Mouse (Mus musculus) MEL (cell line): ENCODE data around the gene Gpr142. TPM values are rescaled to one million over a fixed set of nuclear protein-coding genes. Genes with fewer than 3 reads are reported as not detected.

Experiments used
- DNase-seq: peaks from one replicate; pipeline ENCODE4 v3.0.0; 2011; ENCODE audit warnings: low read depth, low spot score
- H3K27ac ChIP-seq: 2 replicates; pipeline ENCODE4 v1.5.1; 2012; ENCODE audit warnings: low read depth, mild to moderate bottlenecking, control low read depth, low read length, moderate library complexity; ENCODE audit not compliant: control insufficient read depth
- H3K27me3 ChIP-seq, 2 experiments: fragments of 150-350 bp in 1 of 2; sonication (generic) in 1 of 2; 2 replicates each; pipeline ENCODE4 v1.6.1; 2012; ENCODE audit warnings: low read length in 2 of 2, mild to moderate bottlenecking in 2 of 2, improper control_type of control experiment in 1 of 2, moderate library complexity in 1 of 2; ENCODE audit not compliant: insufficient read depth in 2 of 2, control insufficient read depth in 1 of 2
- H3K36me3 ChIP-seq, 2 experiments: 2 replicates each; pipeline ENCODE4 v1.6.1; 2012 to 2014; ENCODE audit warnings: low read length in 2 of 2, improper control_type of control experiment in 1 of 2, inconsistent platforms in 1 of 2, mild to moderate bottlenecking in 1 of 2; ENCODE audit not compliant: insufficient read depth in 2 of 2, control insufficient read depth in 1 of 2
- H3K4me1 ChIP-seq, 2 experiments: fragments of 150-350 bp in 1 of 2; sonication (generic) in 1 of 2; 2 replicates each; pipeline ENCODE4 v1.6.1; 2012; ENCODE audit warnings: low read length in 2 of 2, improper control_type of control experiment in 1 of 2, mild to moderate bottlenecking in 1 of 2; ENCODE audit not compliant: insufficient read depth in 2 of 2, control insufficient read depth in 1 of 2
- H3K4me3 ChIP-seq, 2 experiments: fragments of 150-350 bp in 1 of 2; sonication (generic) in 1 of 2; 2 replicates each; pipeline ENCODE4 v1.5.1; 2012; ENCODE audit warnings: low read depth in 2 of 2, low read length in 2 of 2, mild to moderate bottlenecking in 2 of 2, moderate library complexity in 2 of 2, control low read depth in 1 of 2, improper control_type of control experiment in 1 of 2; ENCODE audit not compliant: control insufficient read depth in 1 of 2, insufficient read depth in 1 of 2
- H3K79me2 ChIP-seq: 2 replicates; pipeline ENCODE4 v1.6.1; 2012; ENCODE audit warnings: mild to moderate bottlenecking, low read length, moderate library complexity; ENCODE audit not compliant: control insufficient read depth, poor library complexity, insufficient read depth
- H3K9ac ChIP-seq: 2 replicates; pipeline ENCODE4 v1.6.1; 2012; ENCODE audit warnings: low read depth, mild to moderate bottlenecking, control low read depth, low read length, moderate library complexity; ENCODE audit not compliant: control insufficient read depth, poor library complexity, severe bottlenecking
- H3K9me3 ChIP-seq: fragments of 150-350 bp; sonication (generic); replicated peaks from 2 replicates; pipeline ENCODE4 v1.6.1; 2012; ENCODE audit warnings: mild to moderate bottlenecking, low read length, improper control_type of control experiment, moderate library complexity; ENCODE audit not compliant: insufficient read depth
- CHD1 ChIP-seq: IDR thresholded peaks from 2 replicates; pipeline ENCODE4 v1.6.1; 2012; ENCODE audit warnings: low read depth, mild to moderate bottlenecking, inconsistent platforms, low read length, improper control_type of control experiment
- CTCF ChIP-seq, 3 experiments: IDR thresholded peaks in 2 of 3; conservative IDR thresholded peaks in 1 of 3; 2 replicates each; pipeline ENCODE4 v1.5.1; 2011 to 2012; ENCODE audit warnings: low read length in 3 of 3, low read depth in 2 of 3, mild to moderate bottlenecking in 2 of 3, improper control_type of control experiment in 1 of 3, inconsistent platforms in 1 of 3, mixed read lengths in 1 of 3, moderate library complexity in 1 of 3; ENCODE audit not compliant: control insufficient read depth in 1 of 3, insufficient read depth in 1 of 3, poor library complexity in 1 of 3, severe bottlenecking in 1 of 3
- ELF1 ChIP-seq: IDR thresholded peaks from 2 replicates; pipeline ENCODE4 v1.6.1; 2014; ENCODE audit warnings: low read depth, mild to moderate bottlenecking, inconsistent platforms, low read length, improper control_type of control experiment, moderate library complexity
- EP300 ChIP-seq, 2 experiments: IDR thresholded peaks; 2 replicates each; pipeline ENCODE4 v1.6.1; 2011; ENCODE audit warnings: improper control_type of control experiment in 2 of 2, low read length in 2 of 2, low read depth in 1 of 2, mild to moderate bottlenecking in 1 of 2
- ETS1 ChIP-seq: IDR thresholded peaks from 2 replicates; pipeline ENCODE4 v1.6.1; 2012; ENCODE audit warnings: low read depth, mild to moderate bottlenecking, inconsistent platforms, low read length, improper control_type of control experiment, moderate library complexity
- GABPA ChIP-seq: IDR thresholded peaks from 2 replicates; pipeline ENCODE4 v1.6.1; 2012; ENCODE audit warnings: low read depth, mild to moderate bottlenecking, inconsistent platforms, low read length, improper control_type of control experiment, moderate library complexity
- GATA1 ChIP-seq: IDR thresholded peaks from 2 replicates; pipeline ENCODE4 v1.6.1; 2011; ENCODE audit warnings: low read depth, low read length, improper control_type of control experiment
- HCFC1 ChIP-seq: IDR thresholded peaks from 2 replicates; pipeline ENCODE4 v1.6.1; 2012; ENCODE audit warnings: low read depth, mild to moderate bottlenecking, inconsistent platforms, low read length, improper control_type of control experiment, moderate library complexity
- JUND ChIP-seq: IDR thresholded peaks from 2 replicates; pipeline ENCODE4 v1.6.1; 2011; ENCODE audit warnings: low read depth, mild to moderate bottlenecking, improper control_type of control experiment, low read length
- KAT2A ChIP-seq: conservative IDR thresholded peaks from 2 replicates; pipeline ENCODE4 v1.6.1; 2012; ENCODE audit warnings: low read depth, low read length, improper control_type of control experiment, inconsistent platforms
- MAX ChIP-seq: IDR thresholded peaks from 2 replicates; pipeline ENCODE4 v1.6.1; 2011; ENCODE audit warnings: low read length, improper control_type of control experiment
- MAZ ChIP-seq: IDR thresholded peaks from 2 replicates; pipeline ENCODE4 v1.6.1; 2012; ENCODE audit warnings: low read depth, mild to moderate bottlenecking, inconsistent platforms, low read length, improper control_type of control experiment
- MEF2A ChIP-seq: IDR thresholded peaks from 2 replicates; pipeline ENCODE4 v1.6.1; 2014; ENCODE audit warnings: low read depth, mild to moderate bottlenecking, inconsistent platforms, low read length, improper control_type of control experiment; ENCODE audit not compliant: poor library complexity, insufficient replicate concordance, severe bottlenecking; ENCODE audit errors: extremely low read depth
- MYB ChIP-seq: IDR thresholded peaks from 2 replicates; pipeline ENCODE4 v1.6.1; 2011; ENCODE audit warnings: mild to moderate bottlenecking, low read depth, low read length, improper control_type of control experiment
- MYC ChIP-seq: IDR thresholded peaks from 2 replicates; pipeline ENCODE4 v1.6.1; 2011; ENCODE audit warnings: low read depth, mild to moderate bottlenecking, low read length, improper control_type of control experiment, moderate library complexity
- NRF1 ChIP-seq: IDR thresholded peaks from 2 replicates; pipeline ENCODE4 v1.6.1; 2014; ENCODE audit warnings: low read depth, mild to moderate bottlenecking, inconsistent platforms, low read length, improper control_type of control experiment, moderate library complexity; ENCODE audit not compliant: poor library complexity, insufficient read depth, severe bottlenecking
- POLR2AphosphoS2 ChIP-seq: IDR thresholded peaks from 2 replicates; pipeline ENCODE4 v1.6.1; 2011; ENCODE audit warnings: low read length, improper control_type of control experiment
- POLR2AphosphoS5 ChIP-seq: IDR thresholded peaks from 2 replicates; pipeline ENCODE4 v1.6.1; 2012; ENCODE audit warnings: low read depth, borderline replicate concordance, mild to moderate bottlenecking, inconsistent platforms, low read length, moderate library complexity, mixed read lengths
- RAD21 ChIP-seq: IDR thresholded peaks from 2 replicates; pipeline ENCODE4 v1.6.1; 2011; ENCODE audit warnings: mild to moderate bottlenecking, low read depth, low read length, improper control_type of control experiment
- RCOR1 ChIP-seq: IDR thresholded peaks from 2 replicates; pipeline ENCODE4 v1.6.1; 2012; ENCODE audit warnings: low read depth, mild to moderate bottlenecking, inconsistent platforms, low read length, improper control_type of control experiment
- SIN3A ChIP-seq: IDR thresholded peaks from 2 replicates; pipeline ENCODE4 v1.6.1; 2012; ENCODE audit warnings: low read length, improper control_type of control experiment, inconsistent platforms
- SMC3 ChIP-seq: IDR thresholded peaks from 2 replicates; pipeline ENCODE4 v1.6.1; 2011; ENCODE audit warnings: low read depth, low read length, improper control_type of control experiment
- TBP ChIP-seq: IDR thresholded peaks from 2 replicates; pipeline ENCODE4 v1.8.0; 2011; ENCODE audit warnings: low read depth, low read length, improper control_type of control experiment
- TCF12 ChIP-seq: IDR thresholded peaks from 2 replicates; pipeline ENCODE4 v1.6.1; 2014; ENCODE audit warnings: low read depth, mild to moderate bottlenecking, inconsistent platforms, low read length, improper control_type of control experiment, moderate library complexity
- UBTF ChIP-seq: IDR thresholded peaks from 2 replicates; pipeline ENCODE4 v1.6.1; 2012; ENCODE audit warnings: low read depth, mild to moderate bottlenecking, inconsistent platforms, low read length, improper control_type of control experiment, moderate library complexity, borderline replicate concordance; ENCODE audit not compliant: insufficient read depth
- USF1 ChIP-seq: IDR thresholded peaks from 2 replicates; pipeline ENCODE4 v1.6.1; 2014; ENCODE audit warnings: low read depth, mild to moderate bottlenecking, inconsistent platforms, low read length, improper control_type of control experiment, moderate library complexity
- USF2 ChIP-seq, 2 experiments: IDR thresholded peaks; 2 replicates each; pipeline ENCODE4 v1.6.1; 2011 to 2012; ENCODE audit warnings: improper control_type of control experiment in 2 of 2, low read length in 2 of 2, borderline replicate concordance in 1 of 2, inconsistent platforms in 1 of 2, low read depth in 1 of 2, mild to moderate bottlenecking in 1 of 2; ENCODE audit not compliant: insufficient read depth in 1 of 2
- ZKSCAN1 ChIP-seq: IDR thresholded peaks from 2 replicates; pipeline ENCODE4 v1.6.1; 2012; ENCODE audit warnings: low read depth, mild to moderate bottlenecking, inconsistent platforms, low read length, improper control_type of control experiment, moderate library complexity
- ZMIZ1 ChIP-seq: IDR thresholded peaks from 2 replicates; pipeline ENCODE4 v1.6.1; 2012; ENCODE audit warnings: low read depth, mild to moderate bottlenecking, inconsistent platforms, low read length, improper control_type of control experiment, moderate library complexity
- ZNF384 ChIP-seq: IDR thresholded peaks from 2 replicates; pipeline ENCODE4 v1.6.1; 2012; ENCODE audit warnings: low read depth, mild to moderate bottlenecking, inconsistent platforms, low read length, improper control_type of control experiment
- polyA plus RNA-seq, 2 experiments: library from polyadenylated mRNA; stranded (reverse) in 1 of 2; unstranded in 1 of 2; fragments of >175 nt in 1 of 2; fragments of >200 nt in 1 of 2; gene quantifications; 2 replicates each; pipeline versions ENCODE4 v1.2.1 to v1.2.4; 2012; ENCODE audit warnings: low replicate concordance in 2 of 2, low read depth in 1 of 2; ENCODE audit not compliant: insufficient read length in 2 of 2, insufficient read depth in 1 of 2, missing spikeins in 1 of 2
- total RNA-seq: library from RNA; depleted of rRNA; stranded (reverse); fragments of 300-350 nt; gene quantifications from 2 replicates; pipeline ENCODE4 v1.2.3, GENCODE M21; 2012

Gene Gpr142
- total and polyA plus RNA-seq, 3 experiments, result not detected

- Histone ChIP-seq H3K27me3 (no peaks in the 10 kb centered on the region), H3K9ac (no peak overlapping the region), H3K4me3 (no peak overlapping the region), H3K4me1 (no peaks in the 10 kb centered on the region), H3K27ac (no peak overlapping the region), H3K36me3 (no peaks in the 10 kb centered on the region), H3K9me3 (no peaks in the 10 kb centered on the region), H3K79me2 (no peaks in the 10 kb centered on the region)
- DNase-seq, result no peak
- no peak for TF ChIP-seq USF1
- no peak for TF ChIP-seq MAX
- TF ChIP-seq USF2 (IDR thresholded peaks at IDR 0.05; ENCODE audit: borderline replicate concordance in 1 of 2, insufficient read depth in 1 of 2, low read depth in 1 of 2, low read length in 2 of 2), result no peak
- no peak for TF ChIP-seq ZMIZ1
- TF ChIP-seq MYB, result no peak
- no peak for TF ChIP-seq JUND
- no peak for TF ChIP-seq MAZ
- TF ChIP-seq GATA1, result no peak
- TF ChIP-seq POLR2AphosphoS5, result no peak
- no peak for TF ChIP-seq RCOR1
- no peak for TF ChIP-seq UBTF
- no peak for TF ChIP-seq GABPA
- TF ChIP-seq TBP, result no peak
- TF ChIP-seq EP300 (IDR thresholded peaks at IDR 0.05; ENCODE audit: low read depth in 1 of 2, low read length in 2 of 2), result no peak
- TF ChIP-seq MEF2A, result no peak
- no peak for TF ChIP-seq SMC3
- TF ChIP-seq NRF1, result no peak
- no peak for TF ChIP-seq ZNF384
Observed at GRCm38 (mm10) chr11:114780076-114780475, 18.6 kb upstream of the Gpr142 start.

- no peak overlapping the region for H3K9ac ChIP-seq
- no peaks in the 10 kb centered on the region for H3K79me2 ChIP-seq
- no peak for TF ChIP-seq NRF1
- TF ChIP-seq MYC, result no peak
- no peak for TF ChIP-seq KAT2A
- TF ChIP-seq ZMIZ1, result no peak
- TF ChIP-seq HCFC1, result no peak
- TF ChIP-seq CTCF (IDR thresholded peaks at IDR 0.05 in 2 of 3, conservative IDR thresholded peaks at IDR 0.05 in 1 of 3; ENCODE audit: control insufficient read depth in 1 of 3, insufficient read depth in 1 of 3, low read depth in 2 of 3, low read length in 3 of 3, poor library complexity in 1 of 3, severe bottlenecking in 1 of 3), result no peak
- TF ChIP-seq TCF12, result no peak
- no peak for TF ChIP-seq POLR2AphosphoS2
- no peak for TF ChIP-seq ETS1
- no peak for TF ChIP-seq ZNF384
- no peak for TF ChIP-seq CHD1
- TF ChIP-seq RAD21, result no peak
- TF ChIP-seq SIN3A, result no peak
- TF ChIP-seq USF2 (IDR thresholded peaks at IDR 0.05; ENCODE audit: borderline replicate concordance in 1 of 2, insufficient read depth in 1 of 2, low read depth in 1 of 2, low read length in 2 of 2), result no peak
- no peak for TF ChIP-seq ZKSCAN1
- TF ChIP-seq POLR2AphosphoS5, result no peak
- no peak for TF ChIP-seq ELF1
- no peaks in the 10 kb centered on the region for H3K27me3 ChIP-seq
- H3K9me3 ChIP-seq, result no peaks in the 10 kb centered on the region
- H3K4me1 ChIP-seq, result no peaks in the 10 kb centered on the region
- DNase-seq, result no peak
- H3K4me3 ChIP-seq, result no peak overlapping the region
- H3K36me3 ChIP-seq, result no peaks in the 10 kb centered on the region
- H3K27ac ChIP-seq, result no peak overlapping the region
Observed at GRCm38 (mm10) chr11:114785892-114786291, 12.8 kb upstream of the Gpr142 start.
